ENCODE assay signal across 25 mouse cellular contexts in the genomic region with DNA sequence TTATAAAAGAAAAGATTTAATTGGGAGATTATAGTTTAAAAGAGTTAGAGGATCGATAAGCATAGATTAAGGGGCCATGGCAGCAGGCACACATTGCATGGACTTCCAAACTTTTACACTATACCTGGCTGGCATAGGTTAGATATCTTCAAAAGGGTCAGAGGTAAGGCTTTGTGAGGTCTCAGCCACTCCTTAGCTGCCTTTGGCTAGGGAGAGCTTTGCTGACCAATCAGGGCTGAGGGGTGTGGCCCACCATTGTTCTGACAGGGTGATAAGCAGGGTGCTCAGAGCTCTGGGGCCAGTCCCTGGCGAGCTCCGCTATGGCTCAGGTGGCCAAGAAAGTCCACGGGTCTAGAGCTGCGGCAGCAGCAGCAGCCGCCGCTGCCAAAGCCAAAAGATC. TPM values are rescaled to one million over a fixed set of nuclear protein-coding genes. Genes with fewer than 3 reads are reported as not detected.
"Had no signal": no experiment of that assay in that cellular context is flagged by ENCODE, and none has a peak within 500 bp of the region (broad histone marks: within the 10 kb centered on the region; RNA-seq: fewer than 3 reads in every experiment).

A gene (plus strand): TSS at position 301 of the 400 bp plus-strand sequence.

- H3K27ac ChIP-seq: liver, embryonic 14.5 days; neural tube, embryonic 13.5 days; neural tube, embryonic 15.5 days; stomach, embryonic 15.5 days; stomach, postnatal 0 days had no signal

- ATAC-seq: midbrain, embryonic 16.5 days had no signal

- H3K4me2 ChIP-seq: lung, embryonic 14.5 days; midbrain, embryonic 11.5 days; neural tube, embryonic 13.5 days; neural tube, embryonic 15.5 days; stomach, embryonic 15.5 days had no signal

- H3K27me3 ChIP-seq: neural tube, embryonic 13.5 days; neural tube, embryonic 15.5 days; stomach, embryonic 15.5 days had no signal

- DNase-seq: lung, adult 18-20 months; lung, embryonic 14.5 days; lung, postnatal 10 days; lung, postnatal 4 days; midbrain, embryonic 14.5 days; right cerebral cortex, adult 18-20 months; right cerebral cortex, postnatal 25 days; right cerebral cortex, postnatal 4 days; thymus, adult 18-20 months; thymus, postnatal 14 days; thymus, postnatal 36 days had no signal

- H3K9me3 ChIP-seq: neural tube, embryonic 13.5 days; neural tube, embryonic 15.5 days; stomach, embryonic 15.5 days had no signal

- H3K9ac ChIP-seq: liver, embryonic 14.5 days; lung, embryonic 14.5 days; neural tube, embryonic 13.5 days; neural tube, embryonic 15.5 days; stomach, embryonic 15.5 days had no signal

- H3K4me3 ChIP-seq: myocyte; neural tube, embryonic 13.5 days; neural tube, embryonic 15.5 days; stomach, embryonic 15.5 days had no signal

- H3K4me1 ChIP-seq: neural tube, embryonic 13.5 days; neural tube, embryonic 15.5 days; stomach, embryonic 15.5 days had no signal

- H3K36me3 ChIP-seq: neural tube, embryonic 13.5 days; neural tube, embryonic 15.5 days; stomach, embryonic 15.5 days had no signal

RNA-seq across cellular contexts. Expression of the gene that starts here (rescaled TPM):
- polyA plus RNA-seq: liver, embryonic 14.5 days; liver, embryonic 16.5 days; lung, embryonic 14.5 days; lung, embryonic 16.5 days; midbrain, embryonic 14.5 days; midbrain, embryonic 16.5 days; myocyte; neural tube, embryonic 11.5 days; neural tube, embryonic 13.5 days; neural tube, embryonic 15.5 days; small intestine, adult 2 months; spleen, adult 2 months; stomach, embryonic 15.5 days; stomach, postnatal 0 days; thymus, postnatal 0 days had no signal
